Mouse (Mus musculus): Measurements from ENCODE around the gene Mmachc. TPM values are rescaled to one million over a fixed set of nuclear protein-coding genes. Genes with fewer than 3 reads are reported as not detected.
A peak's percentile ranks its signal among the peaks of the same experiment; 100 is the strongest.

The Mmachc gene
- polyA plus RNA-seq, 1 experiment, result 17.2 TPM

- H3K4me2 ChIP-seq (ENCODE audit: low read depth), result no peak overlapping the region
- H3K4me3 ChIP-seq, result no peak overlapping the region
- TF ChIP-seq USF1 (IDR thresholded peaks at IDR 0.05; ENCODE audit: low read depth) (no peak), E2F4 (IDR thresholded peaks at IDR 0.05; ENCODE audit: insufficient read depth) (no peak), CEBPB (IDR thresholded peaks at IDR 0.05; ENCODE audit: insufficient read depth, poor library complexity, severe bottlenecking) (no peak), SRF (IDR thresholded peaks at IDR 0.05; ENCODE audit: control insufficient read depth, insufficient read length, low read depth) (no peak), MYOD1 (IDR thresholded peaks at IDR 0.05; ENCODE audit: control insufficient read depth in 1 of 3, insufficient read length in 2 of 3, low read depth in 2 of 3) (no peak), TCF12 (IDR thresholded peaks at IDR 0.05; ENCODE audit: insufficient read depth, poor library complexity, severe bottlenecking) (no peak), MYOG (IDR thresholded peaks at IDR 0.05; ENCODE audit: control insufficient read depth in 1 of 3, insufficient read depth in 1 of 3, insufficient read length in 2 of 3, low read depth in 2 of 3) (no peak), POLR2A (IDR thresholded peaks at IDR 0.05; ENCODE audit: insufficient read length, low read depth) (no peak), MAX (IDR thresholded peaks at IDR 0.05; ENCODE audit: low read depth) (no peak)
- peaks cover 8% of the 10 kb centered on the region for H3K79me2 ChIP-seq (ENCODE audit: control insufficient read depth, insufficient read depth)
- no peaks in the 10 kb centered on the region for H3K36me3 ChIP-seq (ENCODE audit: control insufficient read depth, insufficient read depth)
- H3ac ChIP-seq (ENCODE audit: control insufficient read depth, insufficient read length), result no peak overlapping the region
- H3K27me3 ChIP-seq (ENCODE audit: control insufficient read depth, insufficient read depth, insufficient read length), result no peaks in the 10 kb centered on the region
Measured at GRCm38 (mm10) chr4:116732355-116732754, 24.1 kb upstream of the Mmachc start.

DNA sequence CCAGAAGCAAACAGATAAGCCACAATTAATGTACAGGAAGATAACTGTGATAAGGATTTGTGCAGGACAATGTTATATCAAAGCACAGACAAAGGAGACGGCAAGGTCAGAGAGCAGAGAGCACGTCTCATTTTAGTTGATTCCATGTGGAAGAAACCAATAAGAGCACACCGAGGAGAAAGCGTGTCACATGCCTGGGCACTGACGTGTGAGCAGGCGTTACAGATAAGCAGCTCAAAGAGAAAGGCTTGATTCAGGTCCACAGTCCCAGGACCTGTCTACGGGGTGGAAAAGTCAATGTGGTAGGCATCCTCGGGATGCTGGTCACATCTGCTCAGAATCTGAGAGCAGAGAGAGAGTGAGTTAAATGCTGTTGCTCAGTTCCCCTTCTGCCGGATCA, 22.9 kb upstream of the Mmachc start:
- Histone ChIP-seq H3K79me2 (ENCODE audit: control insufficient read depth, insufficient read depth) (peaks cover 14% of the 10 kb centered on the region), H3K36me3 (ENCODE audit: control insufficient read depth, insufficient read depth) (no peaks in the 10 kb centered on the region), H3ac (ENCODE audit: control insufficient read depth, insufficient read length) (no peak overlapping the region), H3K4me3 (no peak overlapping the region), H3K4me2 (ENCODE audit: low read depth) (no peak overlapping the region), H3K27me3 (ENCODE audit: control insufficient read depth, insufficient read depth, insufficient read length) (no peaks in the 10 kb centered on the region)
- TF ChIP-seq POLR2AphosphoS2 (IDR thresholded peaks at IDR 0.05; ENCODE audit: insufficient read length, low read depth), result no peak
- TF ChIP-seq MYOG (IDR thresholded peaks at IDR 0.05; ENCODE audit: control insufficient read depth in 1 of 3, insufficient read depth in 1 of 3, insufficient read length in 2 of 3, low read depth in 2 of 3), result no peak
- TF ChIP-seq E2F4 (IDR thresholded peaks at IDR 0.05; ENCODE audit: insufficient read depth), result no peak
- no peak for TF ChIP-seq POLR2A (IDR thresholded peaks at IDR 0.05; ENCODE audit: insufficient read length, low read depth)
- TF ChIP-seq TCF12 (IDR thresholded peaks at IDR 0.05; ENCODE audit: insufficient read depth, poor library complexity, severe bottlenecking), result no peak
- no peak for TF ChIP-seq MYOD1 (IDR thresholded peaks at IDR 0.05; ENCODE audit: control insufficient read depth in 1 of 3, insufficient read length in 2 of 3, low read depth in 2 of 3)
- TF ChIP-seq SRF (IDR thresholded peaks at IDR 0.05; ENCODE audit: control insufficient read depth, insufficient read length, low read depth), result no peak
- no peak for TF ChIP-seq TCF3 (IDR thresholded peaks at IDR 0.05; ENCODE audit: insufficient read length, low read depth)
- TF ChIP-seq MAX (IDR thresholded peaks at IDR 0.05; ENCODE audit: low read depth), result no peak
- TF ChIP-seq CEBPB (IDR thresholded peaks at IDR 0.05; ENCODE audit: insufficient read depth, poor library complexity, severe bottlenecking), result no peak
- no peak for TF ChIP-seq USF1 (IDR thresholded peaks at IDR 0.05; ENCODE audit: low read depth)
- TF ChIP-seq REST (IDR thresholded peaks at IDR 0.05; ENCODE audit: insufficient read depth, insufficient read length), result no peak

DNA sequence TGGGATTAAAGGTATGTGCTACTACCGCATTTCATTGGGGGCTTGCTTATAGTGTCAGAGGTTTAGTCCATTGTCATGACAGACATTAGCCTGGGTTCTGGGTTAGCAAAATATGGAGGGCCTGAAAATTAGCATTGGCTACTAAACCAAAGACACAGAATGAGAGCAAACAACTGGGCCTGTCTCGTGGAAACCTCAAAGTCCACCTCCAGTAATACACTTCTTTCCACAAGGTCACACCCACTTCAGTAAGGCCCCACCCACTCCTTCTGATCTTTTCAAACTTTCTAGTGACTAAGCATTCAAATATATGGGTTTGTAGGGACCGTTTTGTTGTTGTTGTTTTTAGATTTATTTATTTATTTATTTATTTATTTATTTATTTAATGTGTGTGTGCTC, 21.3 kb upstream of the Mmachc start:
- Histone ChIP-seq H3K4me2 (ENCODE audit: low read depth) (no peak overlapping the region), H3ac (ENCODE audit: control insufficient read depth, insufficient read length) (no peak overlapping the region), H3K27me3 (ENCODE audit: control insufficient read depth, insufficient read depth, insufficient read length) (no peaks in the 10 kb centered on the region), H3K4me3 (no peak overlapping the region), H3K79me2 (ENCODE audit: control insufficient read depth, insufficient read depth) (peaks cover 14% of the 10 kb centered on the region), H3K36me3 (ENCODE audit: control insufficient read depth, insufficient read depth) (no peaks in the 10 kb centered on the region)
- TF ChIP-seq E2F4 (IDR thresholded peaks at IDR 0.05; ENCODE audit: insufficient read depth) (no peak), TCF12 (IDR thresholded peaks at IDR 0.05; ENCODE audit: insufficient read depth, poor library complexity, severe bottlenecking) (no peak)

DNA sequence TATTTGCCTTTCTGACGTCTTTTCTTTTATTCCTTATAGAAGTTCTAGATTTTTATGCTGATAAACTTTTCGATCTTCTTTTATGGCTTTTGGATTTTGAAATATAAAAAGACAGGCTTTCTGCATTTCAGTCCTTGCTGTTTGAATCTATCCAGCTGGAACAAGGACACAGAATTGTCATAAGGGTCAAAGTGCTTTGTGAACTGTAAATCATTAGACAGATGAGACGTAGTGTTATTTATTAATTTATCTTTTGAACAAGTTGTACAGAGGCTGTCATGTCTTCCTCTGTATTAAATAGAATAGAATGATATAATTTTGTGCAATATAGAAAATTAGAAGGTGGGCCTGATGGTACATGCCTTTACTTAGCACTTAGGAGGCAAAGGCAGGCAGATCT, 19.2 kb upstream of the Mmachc start:
- Histone ChIP-seq H3K4me2 (ENCODE audit: low read depth) (no peak overlapping the region), H3K4me3 (no peak overlapping the region), H3K79me2 (ENCODE audit: control insufficient read depth, insufficient read depth) (peaks cover 29% of the 10 kb centered on the region), H3K36me3 (ENCODE audit: control insufficient read depth, insufficient read depth) (no peaks in the 10 kb centered on the region), H3ac (ENCODE audit: control insufficient read depth, insufficient read length) (no peak overlapping the region), H3K27me3 (ENCODE audit: control insufficient read depth, insufficient read depth, insufficient read length) (no peaks in the 10 kb centered on the region)
- TF ChIP-seq TCF12 (IDR thresholded peaks at IDR 0.05; ENCODE audit: insufficient read depth, poor library complexity, severe bottlenecking) (no peak), USF1 (IDR thresholded peaks at IDR 0.05; ENCODE audit: low read depth) (no peak), MAX (IDR thresholded peaks at IDR 0.05; ENCODE audit: low read depth) (no peak), MYOD1 (IDR thresholded peaks at IDR 0.05; ENCODE audit: control insufficient read depth in 1 of 3, insufficient read length in 2 of 3, low read depth in 2 of 3) (no peak), REST (IDR thresholded peaks at IDR 0.05; ENCODE audit: insufficient read depth, insufficient read length) (no peak), SRF (IDR thresholded peaks at IDR 0.05; ENCODE audit: control insufficient read depth, insufficient read length, low read depth) (no peak), TCF3 (IDR thresholded peaks at IDR 0.05; ENCODE audit: insufficient read length, low read depth) (no peak), POLR2A (IDR thresholded peaks at IDR 0.05; ENCODE audit: insufficient read length, low read depth) (no peak), MYOG (IDR thresholded peaks at IDR 0.05; ENCODE audit: control insufficient read depth in 1 of 3, insufficient read depth in 1 of 3, insufficient read length in 2 of 3, low read depth in 2 of 3) (no peak), E2F4 (IDR thresholded peaks at IDR 0.05; ENCODE audit: insufficient read depth) (no peak), CEBPB (IDR thresholded peaks at IDR 0.05; ENCODE audit: insufficient read depth, poor library complexity, severe bottlenecking) (no peak), POLR2AphosphoS2 (IDR thresholded peaks at IDR 0.05; ENCODE audit: insufficient read length, low read depth) (no peak)

DNA sequence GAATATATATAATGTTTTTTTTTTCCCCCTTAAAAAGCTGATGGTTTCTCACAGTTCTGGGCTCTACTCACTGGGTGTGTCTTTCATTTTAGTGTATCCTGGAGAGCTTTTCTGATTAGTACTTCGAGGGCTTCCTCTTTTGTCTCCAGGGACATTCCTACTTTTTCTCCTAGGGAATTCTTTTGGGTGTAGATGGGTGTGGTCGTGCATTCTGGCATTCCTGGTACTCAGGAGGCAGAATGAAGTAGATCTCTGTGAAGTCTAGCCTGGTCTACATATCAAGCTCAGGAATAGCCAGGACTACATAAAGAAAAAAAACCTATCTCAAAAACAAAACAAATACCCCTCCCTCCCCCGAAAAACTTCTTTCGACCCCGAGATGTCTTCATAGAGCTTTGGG, 17.2 kb upstream of the Mmachc start:
- Histone ChIP-seq H3K4me3 (no peak overlapping the region), H3K79me2 (ENCODE audit: control insufficient read depth, insufficient read depth) (peaks cover 36% of the 10 kb centered on the region), H3K4me2 (ENCODE audit: low read depth) (peak overlapping the region; percentile 31), H3ac (ENCODE audit: control insufficient read depth, insufficient read length) (no peak overlapping the region), H3K27me3 (ENCODE audit: control insufficient read depth, insufficient read depth, insufficient read length) (no peaks in the 10 kb centered on the region), H3K36me3 (ENCODE audit: control insufficient read depth, insufficient read depth) (no peaks in the 10 kb centered on the region)
- TF ChIP-seq USF1 (IDR thresholded peaks at IDR 0.05; ENCODE audit: low read depth) (no peak), MYOD1 (IDR thresholded peaks at IDR 0.05; ENCODE audit: control insufficient read depth in 1 of 3, insufficient read length in 2 of 3, low read depth in 2 of 3) (no peak)
